Mouse (Mus musculus) kidney, adult 10 weeks (tissue): ENCODE data around the gene Vmn1r55. TPM values are rescaled to one million over a fixed set of nuclear protein-coding genes. Genes with fewer than 3 reads are reported as not detected.

Experiments
- polyA plus RNA-seq: library from polyadenylated mRNA; stranded (reverse); fragments of 350-450 nt; fragmentation: Illumina TruSeq; extraction: RNeasy Lipid Tissue Mini Kit (QIAGEN cat#74804); gene quantifications from one replicate; pipeline ENCODE4 v1.2.3, GENCODE M21; 2014; ENCODE audit warnings: low read depth, low replicate concordance

Gene Vmn1r55
- polyA plus RNA-seq, result not detected

GRCm38 (mm10) chr7:5149570-5149969 lies at the start of gene Vmn1r55:
Gene Vmn1r55, minus strand, starts transcription at chr7:5149670.

GRCm38 (mm10) chr7:5196647-5197046 lies 47.2 kb upstream of the Vmn1r55 start, which contains the start of gene Vmn1r56:
Gene Vmn1r56, minus strand, starts transcription at chr7:5196747.

GRCm38 (mm10) chr7:5125549-5126406 lies 23.7 kb downstream of the Vmn1r55 start, which contains the start of gene Rasl2-9:
Gene Rasl2-9, minus strand, starts transcription at chr7:5125950.

GRCm38 (mm10) chr7:5116850-5117249 lies 32.6 kb downstream of the Vmn1r55 start, which contains the start of gene Rfpl4:
Gene Rfpl4, minus strand, starts transcription at chr7:5116950.

GRCm38 (mm10) chr7:5080010-5080751 lies 69.3 kb downstream of the Vmn1r55 start, which contains the start of gene Epn1:
Gene Epn1, plus strand, starts transcription at chr7:5080235.

Other genes with a start within 250 kb of the Vmn1r55 start
- gene Gm36210, start 243.2 kb downstream of the Vmn1r55 start, polyA plus RNA-seq, result not detected
- gene Zfp628, start 234.5 kb downstream of the Vmn1r55 start, polyA plus RNA-seq, result not detected
- gene Nat14, start 227.6 kb downstream of the Vmn1r55 start, polyA plus RNA-seq, result 0.57 TPM
- gene Ssc5d, start 223.9 kb downstream of the Vmn1r55 start, polyA plus RNA-seq, result not detected
- gene Sbk2, start 185.3 kb downstream of the Vmn1r55 start, polyA plus RNA-seq, result not detected
- gene Sbk3, start 178.5 kb downstream of the Vmn1r55 start, polyA plus RNA-seq, result not detected
- 10.8 TPM for gene Zfp579, start 153.5 kb downstream of the Vmn1r55 start, polyA plus RNA-seq
- not detected for gene Zfp524, start 135.3 kb downstream of the Vmn1r55 start, polyA plus RNA-seq
- 11.1 TPM for gene Fiz1, start 135.0 kb downstream of the Vmn1r55 start, polyA plus RNA-seq
- gene Gm44973, start 134.2 kb downstream of the Vmn1r55 start, polyA plus RNA-seq, result not detected
- gene Zfp865, start 129.3 kb downstream of the Vmn1r55 start, polyA plus RNA-seq, result 2.9 TPM
- 0.49 TPM for gene Ccdc106, start 129.1 kb downstream of the Vmn1r55 start, polyA plus RNA-seq
- 3.2 TPM for gene 4632433K11Rik, start 115.6 kb downstream of the Vmn1r55 start, polyA plus RNA-seq
- 5.4 TPM for gene Zfp784, start 111.2 kb downstream of the Vmn1r55 start, polyA plus RNA-seq
- gene Zfp580, start 98.1 kb downstream of the Vmn1r55 start, polyA plus RNA-seq, result 0.57 TPM
- gene U2af2, start 87.5 kb downstream of the Vmn1r55 start, polyA plus RNA-seq, result 6.9 TPM
- 0.93 TPM for gene Epn1, start 69.4 kb downstream of the Vmn1r55 start, polyA plus RNA-seq
- not detected for gene Rfpl4, start 32.7 kb downstream of the Vmn1r55 start, polyA plus RNA-seq
- gene Rasl2-9, start 23.7 kb downstream of the Vmn1r55 start, polyA plus RNA-seq, result 3.3 TPM
- gene Vmn1r56, start 47.1 kb upstream of the Vmn1r55 start, polyA plus RNA-seq, result not detected
- not detected for gene Vmn1r57, start 68.8 kb upstream of the Vmn1r55 start, polyA plus RNA-seq
- not detected for gene Gm5065, start 200.9 kb upstream of the Vmn1r55 start, polyA plus RNA-seq
- gene Nlrp2, start 201.4 kb upstream of the Vmn1r55 start, polyA plus RNA-seq, result not detected